Mouse (Mus musculus): ENCODE results near the gene Oasl1.
A peak's percentile ranks its signal among the peaks of the same experiment; 100 is the strongest.
"Not testable (repeated sequence)": the region's sequence is repeated elsewhere in the genome, so short reads cannot be mapped to it uniquely, and the experiment has no call there.

Oasl1 gene

DNA sequence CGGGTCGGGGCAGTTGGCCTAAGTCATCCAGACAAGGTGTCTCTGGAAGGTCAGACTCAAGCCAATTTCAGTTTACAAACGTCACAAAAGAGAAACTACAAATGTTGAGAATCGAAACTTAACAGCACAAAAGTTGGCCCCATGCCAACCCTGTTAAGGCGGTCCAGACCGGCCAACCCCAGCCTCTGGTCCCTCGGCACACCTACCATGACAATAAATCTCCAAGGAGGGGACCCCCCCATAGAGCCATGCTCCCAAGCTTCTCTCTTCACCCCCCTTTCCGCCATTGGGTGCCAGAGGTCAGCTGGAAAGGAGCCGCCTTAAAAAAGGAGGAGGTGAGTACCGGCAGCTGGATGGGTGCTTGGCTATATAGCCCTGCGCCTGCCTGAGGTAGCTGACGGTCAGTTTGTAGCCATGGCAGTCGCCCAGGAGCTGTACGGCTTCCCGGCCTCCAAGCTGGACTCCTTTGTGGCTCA lies at the start of gene Oasl1:
TSS of gene Oasl1 (plus strand) at position 243 of the 476 bp plus-strand sequence.
- DNase-seq = peak; percentile 44

DNA sequence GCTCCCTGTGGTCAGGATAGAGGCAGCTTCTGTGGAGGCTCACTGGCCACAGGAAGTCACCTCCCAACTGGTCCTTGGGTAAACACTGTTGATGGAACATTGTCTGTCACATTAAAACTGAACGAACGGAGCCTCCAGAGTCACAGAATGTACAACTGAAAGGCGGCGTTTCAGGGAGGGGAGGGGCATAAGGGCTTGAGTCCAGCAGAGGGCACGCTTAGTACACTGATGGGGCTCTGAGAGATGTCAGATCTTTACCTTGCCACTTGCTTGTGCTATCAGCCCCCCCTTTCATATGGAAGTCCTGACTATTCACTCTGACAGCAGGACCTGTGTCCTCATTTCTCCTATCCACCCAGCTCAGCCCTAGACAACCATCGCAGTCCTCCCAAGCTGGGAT lies 47.2 kb upstream of the Oasl1 start:
- DNase-seq = peak; percentile 31

- no peak for DNase-seq
Observed at GRCm38 (mm10) chr5:114876331-114876730, 46.7 kb upstream of the Oasl1 start.

DNA sequence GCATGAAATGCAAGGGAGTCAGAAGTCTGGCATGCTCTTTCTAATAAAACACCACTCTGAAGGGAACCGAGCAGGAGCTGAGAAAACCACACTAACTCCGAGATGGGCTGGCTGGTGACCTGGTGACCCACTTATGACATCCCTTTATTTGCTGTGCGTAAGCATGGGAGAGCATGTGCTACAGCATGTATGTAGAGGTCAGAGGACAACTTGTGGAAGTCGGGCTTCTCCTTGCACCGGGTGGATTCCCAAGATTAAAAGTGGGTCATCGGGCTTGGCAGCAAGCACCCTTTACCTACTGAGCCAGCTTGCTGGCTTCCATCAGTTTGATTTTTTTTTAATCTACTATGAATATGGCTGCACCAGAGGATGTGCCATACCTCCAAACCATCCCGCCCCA lies 45.6 kb upstream of the Oasl1 start:
- no peak for DNase-seq

GRCm38 (mm10) chr5:114879399-114879798 lies 43.6 kb upstream of the Oasl1 start:
- DNase-seq = no peak

GRCm38 (mm10) chr5:114882319-114882718 lies 40.7 kb upstream of the Oasl1 start:
- not testable (repeated sequence) for DNase-seq

- no peak for DNase-seq
Observed at GRCm38 (mm10) chr5:114883022-114883421, 40.0 kb upstream of the Oasl1 start.

GRCm38 (mm10) chr5:114886801-114887200 lies 36.2 kb upstream of the Oasl1 start:
- no peak for DNase-seq

DNA sequence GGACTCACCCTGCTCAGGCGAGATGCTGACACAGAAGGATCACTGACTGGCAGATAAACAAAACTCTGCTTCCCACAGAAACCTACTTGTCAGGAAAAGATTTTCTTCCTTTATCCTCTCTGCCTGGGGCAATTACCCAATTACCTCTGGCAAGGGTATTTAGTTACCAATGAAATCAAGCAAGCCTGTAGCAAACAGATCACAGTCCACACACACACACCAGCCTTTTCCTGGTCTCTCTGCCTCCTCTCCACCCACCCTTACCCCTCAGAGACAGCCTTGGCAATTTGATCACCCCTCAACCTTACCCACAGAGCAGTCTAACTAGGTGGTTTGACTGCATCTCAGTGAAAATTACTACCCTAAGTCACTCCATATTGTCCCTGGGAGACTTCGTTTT lies 34.0 kb upstream of the Oasl1 start:
- no peak for DNase-seq

- no peak for DNase-seq
Observed at GRCm38 (mm10) chr5:114895542-114895941, 27.5 kb upstream of the Oasl1 start.

DNA sequence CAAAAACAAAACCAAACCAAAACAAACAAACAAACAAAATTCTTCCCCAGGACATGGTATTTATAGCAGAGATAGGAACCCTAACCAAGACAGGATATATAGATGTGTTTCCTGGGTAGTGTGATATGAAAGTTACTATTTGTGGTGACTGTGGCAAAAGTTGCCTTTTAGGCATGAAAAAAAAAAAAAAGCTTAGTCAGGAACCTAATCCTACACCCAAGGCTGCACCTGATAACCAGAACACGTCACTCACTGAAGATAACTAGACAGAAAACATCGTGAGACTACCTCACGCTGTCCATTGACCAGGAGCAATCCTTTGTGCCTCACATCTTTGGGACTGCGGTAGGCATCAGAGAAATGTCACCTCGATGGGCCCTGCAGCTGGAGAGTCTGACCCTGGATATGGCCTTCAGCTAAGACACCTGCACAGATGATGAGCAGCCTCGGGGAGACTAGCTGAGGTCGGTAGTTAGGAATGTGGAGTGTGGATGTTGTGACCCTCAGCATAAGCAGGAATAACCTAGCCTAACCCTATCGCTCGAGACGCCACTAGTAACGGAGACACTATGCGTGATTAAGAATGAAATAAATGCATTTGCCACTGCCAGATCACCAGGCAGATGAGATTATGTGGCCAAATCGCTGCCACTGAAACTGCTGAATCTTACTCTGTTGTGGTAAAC lies 26.2 kb upstream of the Oasl1 start, which contains the start of gene Oasl2:
TSS of gene Oasl2 (plus strand) at position 249 of the 686 bp plus-strand sequence.
- DNase-seq = no peak

DNA sequence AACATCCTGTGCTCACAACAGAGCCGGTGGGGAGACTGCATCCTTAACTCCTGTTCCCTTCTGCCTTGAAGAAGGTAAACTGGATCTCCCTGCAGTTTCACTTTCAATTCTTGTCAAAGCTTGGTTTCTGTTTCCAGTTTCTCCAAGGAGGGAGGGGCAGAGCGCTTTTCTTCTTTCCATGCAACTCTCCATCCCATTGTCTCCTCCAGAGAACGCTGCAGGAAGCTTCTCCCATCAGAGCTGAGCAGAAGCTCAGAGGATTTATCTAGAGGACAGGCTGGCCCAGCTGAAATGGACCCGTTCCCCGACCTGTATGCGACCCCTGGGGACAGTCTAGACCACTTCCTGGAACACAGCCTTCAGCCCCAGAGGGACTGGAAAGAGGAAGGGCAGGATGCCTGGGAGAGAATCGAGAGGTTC lies 25.7 kb upstream of the Oasl1 start:
- peak; percentile 22 for DNase-seq

DNA sequence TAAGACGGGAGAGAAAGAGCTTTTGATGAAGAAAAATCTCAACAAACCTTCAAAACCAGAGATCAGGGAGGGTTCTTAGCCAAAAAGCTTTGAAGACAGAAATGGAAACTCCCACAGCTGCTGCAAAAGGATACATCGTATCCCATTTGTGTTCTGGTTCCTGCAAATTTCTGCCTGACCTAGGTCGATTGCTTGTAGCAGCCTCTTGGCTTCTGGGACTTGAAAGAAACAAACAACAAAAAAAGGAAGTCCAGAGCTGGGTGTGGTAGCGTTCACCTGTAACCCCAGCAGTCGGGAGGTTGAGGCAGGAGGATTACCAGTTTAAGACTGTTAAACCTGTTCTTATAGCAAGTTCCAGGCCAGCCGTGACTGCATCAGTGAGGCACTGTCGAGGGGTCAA lies 24.2 kb upstream of the Oasl1 start:
- no peak for DNase-seq

- peak; percentile 73 for DNase-seq
Observed at GRCm38 (mm10) chr5:114902413-114902812, 20.6 kb upstream of the Oasl1 start.

- DNase-seq = no peak
Observed at GRCm38 (mm10) chr5:114908598-114909305, 14.3 kb upstream of the Oasl1 start.

GRCm38 (mm10) chr5:114913686-114914085 lies 9.4 kb upstream of the Oasl1 start:
- no peak for DNase-seq

DNA sequence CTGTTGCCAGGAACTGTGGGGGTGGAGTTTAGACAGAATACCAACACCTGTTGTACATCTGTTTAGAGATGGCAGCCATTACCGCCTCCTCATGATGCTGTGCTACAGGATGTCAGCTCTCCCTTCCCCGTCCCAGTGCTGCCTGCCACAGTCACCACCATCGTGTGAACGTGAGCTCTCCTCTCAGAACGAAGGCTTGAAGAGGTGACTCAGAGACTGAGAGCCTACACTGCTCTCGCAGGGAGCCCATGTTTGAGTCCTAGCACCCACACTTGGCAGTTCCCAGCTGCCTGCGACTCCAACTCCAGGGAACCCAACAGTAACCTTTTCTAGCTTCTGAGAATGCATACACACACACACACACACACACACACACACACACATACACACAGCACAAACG lies 8.2 kb upstream of the Oasl1 start:
- peak; percentile 22 for DNase-seq

- DNase-seq = no peak
Observed at GRCm38 (mm10) chr5:114915854-114916253, 7.2 kb upstream of the Oasl1 start.

GRCm38 (mm10) chr5:114916777-114917176 lies 6.3 kb upstream of the Oasl1 start:
- DNase-seq = no peak

GRCm38 (mm10) chr5:114917357-114917756 lies 5.7 kb upstream of the Oasl1 start:
- DNase-seq = not testable (repeated sequence)

GRCm38 (mm10) chr5:114921551-114922365 lies 1.3 kb upstream of the Oasl1 start:
- DNase-seq = peak; percentile 71

DNA sequence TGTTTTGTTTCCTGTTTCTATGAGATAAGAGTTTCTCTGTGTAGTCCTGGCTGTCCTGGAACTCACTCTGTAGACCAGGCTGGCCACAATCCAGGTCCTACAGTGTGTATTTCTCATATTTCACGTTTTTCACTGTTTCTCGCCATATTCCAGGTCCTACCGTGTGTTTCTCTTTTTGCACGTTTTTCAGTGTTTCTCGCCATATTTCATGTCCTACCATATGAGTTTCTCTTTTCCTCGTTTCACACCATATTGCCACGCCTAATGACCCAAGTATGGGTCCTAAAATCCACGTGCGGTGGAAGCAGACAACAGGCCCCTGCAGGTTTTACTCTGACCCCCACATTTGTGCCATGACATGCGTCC lies 691 bp upstream of the Oasl1 start:
- no peak for DNase-seq

DNA sequence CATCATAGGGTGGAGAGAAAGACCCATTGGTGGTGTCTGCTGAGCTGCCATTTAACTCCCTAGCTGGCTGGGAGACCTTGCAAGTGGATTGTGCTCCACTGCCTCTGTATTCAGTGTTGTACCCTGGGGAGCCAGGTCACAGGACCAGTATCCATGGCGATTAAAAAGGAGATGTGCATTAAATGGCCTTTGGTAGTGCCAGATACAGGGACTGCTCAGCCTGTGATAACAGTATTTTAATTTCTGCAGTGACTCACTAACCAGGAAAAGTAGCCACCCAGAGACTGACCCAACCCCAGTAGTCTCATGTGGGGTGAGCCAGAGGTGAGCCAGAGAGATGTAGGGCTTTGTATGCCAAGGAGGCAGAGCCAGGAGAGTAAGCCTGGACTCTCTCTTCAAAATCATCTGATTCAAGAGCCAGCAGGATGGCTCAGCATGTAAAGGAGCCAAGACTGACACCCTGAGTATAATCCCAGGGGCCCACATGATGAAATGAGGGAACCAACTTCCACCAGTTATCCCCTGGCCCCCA lies 3.2 kb downstream of the Oasl1 start:
- DNase-seq = no peak
